Mouse (Mus musculus): ENCODE measurements around the gene Gm20388.

DNA sequence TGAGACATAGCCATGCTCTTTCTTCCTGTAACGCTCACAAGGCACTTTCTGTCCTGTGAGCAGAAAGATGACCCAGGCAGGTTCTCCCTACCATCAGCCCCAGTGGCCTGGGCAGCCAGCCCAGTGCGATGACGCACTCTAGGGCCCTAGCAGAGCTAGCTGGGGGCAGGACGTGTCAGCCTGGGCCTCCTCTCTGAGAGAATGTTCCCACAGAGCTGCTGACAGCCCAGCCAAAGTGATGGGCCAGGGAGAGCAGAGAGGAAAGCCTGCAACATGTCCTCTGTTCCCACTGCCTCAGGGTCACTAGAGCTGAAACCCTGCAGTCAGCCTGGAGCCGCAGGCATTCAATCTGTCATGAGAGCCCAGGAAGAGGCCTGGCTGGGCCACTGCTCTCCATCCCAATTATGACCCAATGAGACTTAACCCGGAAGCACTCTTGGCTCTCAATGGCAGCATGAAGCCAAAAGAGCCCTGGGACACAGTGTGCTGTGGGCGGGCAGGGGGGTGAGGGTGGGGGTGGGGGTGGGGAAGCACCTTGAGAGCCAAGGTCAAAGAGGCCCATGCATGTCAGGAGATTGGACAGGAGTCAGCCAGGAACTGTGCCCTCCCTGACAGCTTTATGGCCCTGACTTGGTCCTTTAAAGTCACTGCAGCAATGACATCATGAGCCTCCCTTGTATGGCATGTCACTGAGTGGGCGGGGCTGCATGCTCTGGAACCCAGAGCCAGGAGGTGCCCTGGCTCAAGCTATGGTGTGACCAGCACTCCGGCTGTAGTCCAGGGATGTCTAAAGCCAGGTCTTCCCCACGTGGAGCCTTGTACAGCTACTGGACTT, 1465.7 kb downstream of the Gm20388 start:
- no peak for TF ChIP-seq CTCF (IDR thresholded peaks at IDR 0.05; ENCODE audit: low read depth, low read length)
- no peak for TF ChIP-seq GATA2 (IDR thresholded peaks at IDR 0.05; ENCODE audit: borderline replicate concordance, low read depth, low read length)
- no peak for TF ChIP-seq GATA1 (IDR thresholded peaks at IDR 0.05; ENCODE audit: borderline replicate concordance, low read length)
- TF ChIP-seq TAL1 (conservative IDR thresholded peaks at IDR 0.05; ENCODE audit: low read depth, low read length): no peak

All from G1E (cell line).